In genomic region chr19:41982791-41983150, GRCm38 (mm10) we compare ENCODE assay signal across 8 mouse cellular contexts. TPM values are rescaled to one million over a fixed set of nuclear protein-coding genes. Genes with fewer than 3 reads are reported as not detected.
A peak's percentile ranks its signal among the peaks of the same experiment; 100 is the strongest.
DNase-seq lines count a peak whose midpoint lies in the region; ATAC-seq and TF ChIP-seq lines count a peak whose summit lies in the region.

No protein-coding gene starts in this region.

- DNase-seq in thymus, adult 2 months: peak; percentile 4
- no peak for DNase-seq in thymus, postnatal 4 days
- no peak for DNase-seq in embryonic facial prominence, embryonic 11.5 days (ENCODE audit: low spot score)
- no peak for DNase-seq in ovary, postnatal 10 days (ENCODE audit: low spot score)
- DNase-seq in adrenal gland, adult 8-10 months: no peak
- no peak for DNase-seq in spleen, postnatal 4 days (ENCODE audit: low spot score in 2 of 2)

- peak overlapping the region; percentile 68 for H3K4me3 ChIP-seq in thymus, adult 2 months (ENCODE audit: control insufficient read depth, insufficient read depth, low read length)
- peak overlapping the region; percentile 84 for H3K4me3 ChIP-seq in embryonic facial prominence, embryonic 11.5 days (ENCODE audit: low read depth, low read length)
- peak overlapping the region; percentile 92 for H3K4me3 ChIP-seq in intestine, embryonic 16.5 days (ENCODE audit: low read length)
- H3K4me3 ChIP-seq in midbrain, embryonic 15.5 days: peak overlapping the region; percentile 69

- H3K4me1 ChIP-seq in thymus, adult 2 months (replicated peaks; ENCODE audit: control insufficient read depth, insufficient read depth, low read length): peaks cover 6% of the 10 kb centered on the region
- H3K4me1 ChIP-seq in embryonic facial prominence, embryonic 11.5 days (ENCODE audit: control insufficient read depth, insufficient read depth, low read length): 0 out of 2 replicates have a peak, but pooled peaks cover 2% of the 10 kb centered on the region
- H3K4me1 ChIP-seq in intestine, embryonic 16.5 days (ENCODE audit: control insufficient read depth, insufficient read depth, low read length): peaks cover 5% of the 10 kb centered on the region; the same call in 1 of the 2 replicates
- peaks cover 19% of the 10 kb centered on the region for H3K4me1 ChIP-seq in midbrain, embryonic 15.5 days

- peak overlapping the region; percentile 77 for H3K9ac ChIP-seq in embryonic facial prominence, embryonic 11.5 days (replicated peaks; ENCODE audit: low read length)
- H3K9ac ChIP-seq in intestine, embryonic 16.5 days (ENCODE audit: low read depth, low read length): peak overlapping the region; percentile 84
- H3K9ac ChIP-seq in midbrain, embryonic 15.5 days: peak overlapping the region; percentile 66; the same call in 1 of the 2 replicates

- H3K27ac ChIP-seq in thymus, adult 2 months (ENCODE audit: control insufficient read depth, insufficient read depth, low read length): no peak overlapping the region
- H3K27ac ChIP-seq in embryonic facial prominence, embryonic 11.5 days (replicated peaks; ENCODE audit: low read depth, low read length): no peak overlapping the region
- no peak overlapping the region; the same call in 1 of the 2 replicates for H3K27ac ChIP-seq in intestine, embryonic 16.5 days (ENCODE audit: low read length)
- H3K27ac ChIP-seq in midbrain, embryonic 15.5 days: no peak overlapping the region; the same call in 1 of the 2 replicates

- no peak for TF ChIP-seq POLR2A in thymus, adult 2 months (IDR thresholded peaks at IDR 0.05; ENCODE audit: control insufficient read depth, extremely low read depth, insufficient read depth, low read length, poor library complexity)

- no peak for ATAC-seq in embryonic facial prominence, embryonic 11.5 days (replicated peaks; ENCODE audit: insufficient number of reproducible peaks, low FRiP score, low TSS enrichment, low read depth)
- no peak for ATAC-seq in intestine, embryonic 16.5 days
- ATAC-seq in midbrain, embryonic 15.5 days (replicated peaks): no peak

- no peaks in the 10 kb centered on the region for H3K27me3 ChIP-seq in thymus, adult 2 months (ENCODE audit: control insufficient read depth, insufficient read depth, low read length)
- H3K27me3 ChIP-seq in embryonic facial prominence, embryonic 11.5 days (ENCODE audit: control insufficient read depth, insufficient read depth, low read length): no peaks in the 10 kb centered on the region; the same call in 1 of the 2 replicates
- no peaks in the 10 kb centered on the region for H3K27me3 ChIP-seq in intestine, embryonic 16.5 days (replicated peaks; ENCODE audit: control insufficient read depth, insufficient read depth, low read length)
- peaks cover 12% of the 10 kb centered on the region for H3K27me3 ChIP-seq in midbrain, embryonic 15.5 days (replicated peaks)

- TF ChIP-seq CTCF in thymus, adult 2 months (IDR thresholded peaks at IDR 0.05; ENCODE audit: borderline replicate concordance, control insufficient read depth, extremely low read depth, insufficient read depth, low read length, poor library complexity): no peak

- no peaks in the 10 kb centered on the region for H3K9me3 ChIP-seq in embryonic facial prominence, embryonic 11.5 days (replicated peaks; ENCODE audit: control insufficient read depth, low read length)
- no peaks in the 10 kb centered on the region for H3K9me3 ChIP-seq in intestine, embryonic 16.5 days (ENCODE audit: control insufficient read depth, low read length)
- H3K9me3 ChIP-seq in midbrain, embryonic 15.5 days: no peaks in the 10 kb centered on the region

- H3K36me3 ChIP-seq in thymus, adult 2 months (ENCODE audit: control insufficient read depth, insufficient read depth, low read length): no peaks in the 10 kb centered on the region
- no peaks in the 10 kb centered on the region for H3K36me3 ChIP-seq in embryonic facial prominence, embryonic 11.5 days (replicated peaks; ENCODE audit: control insufficient read depth, insufficient read depth, low read depth, low read length)
- H3K36me3 ChIP-seq in intestine, embryonic 16.5 days (ENCODE audit: control insufficient read depth, insufficient read depth, low read length): no peaks in the 10 kb centered on the region
- no peaks in the 10 kb centered on the region for H3K36me3 ChIP-seq in midbrain, embryonic 15.5 days (replicated peaks)

- WGBS in thymus, adult 2 months: 6% methylated on average over 4 of the region's 4 CpGs
- WGBS in embryonic facial prominence, embryonic 11.5 days: 4% methylated on average over 4 of the region's 4 CpGs
- 12% methylated on average over 4 of the region's 4 CpGs for WGBS in intestine, embryonic 16.5 days
- WGBS in midbrain, embryonic 15.5 days: 4% methylated on average over 4 of the region's 4 CpGs

- H3K4me2 ChIP-seq in embryonic facial prominence, embryonic 11.5 days (ENCODE audit: low read depth, low read length): peak overlapping the region; percentile 99
- peak overlapping the region; percentile 88 for H3K4me2 ChIP-seq in intestine, embryonic 16.5 days (ENCODE audit: low read depth, low read length)
- H3K4me2 ChIP-seq in midbrain, embryonic 15.5 days: peak overlapping the region; percentile 99

RNA-seq across cellular contexts. Expression of gene Ubtd1, which starts 1.2 kb away (rescaled TPM):
- 27.3 and 36.9 TPM in 2 replicates for polyA plus RNA-seq in thymus, adult 2 months (2012; rRNA removed)
- 7.1 and 8.8 TPM in 2 replicates for polyA plus RNA-seq in embryonic facial prominence, embryonic 11.5 days (2014; fragmentation: Nextera tagmentation; extraction: Ambion mirVana)
- polyA plus RNA-seq in intestine, embryonic 16.5 days (2015; fragmentation: Nextera tagmentation; extraction: Ambion mirVana): 11.2 and 13.3 TPM in 2 replicates
- 10.0 and 13.6 TPM in 2 replicates for polyA plus RNA-seq in midbrain, embryonic 15.5 days (2015; fragmentation: Nextera tagmentation; extraction: Ambion mirVana)
- total RNA-seq in adrenal gland, adult 8-10 months (2022): 10 to 100 TPM; 17.2 to 23.2 (median 21.2) TPM

RNA-seq across cellular contexts. Expression of gene Mms19, which starts 1.8 kb away (rescaled TPM):
- polyA plus RNA-seq in thymus, adult 2 months (2012; rRNA removed): 142 TPM in 2 replicates
- polyA plus RNA-seq in embryonic facial prominence, embryonic 11.5 days (2014; fragmentation: Nextera tagmentation; extraction: Ambion mirVana): 37.8 and 39.1 TPM in 2 replicates
- polyA plus RNA-seq in intestine, embryonic 16.5 days (2015; fragmentation: Nextera tagmentation; extraction: Ambion mirVana): 27.8 and 28.4 TPM in 2 replicates
- 34.9 and 37.5 TPM in 2 replicates for polyA plus RNA-seq in midbrain, embryonic 15.5 days (2015; fragmentation: Nextera tagmentation; extraction: Ambion mirVana)
- total RNA-seq in adrenal gland, adult 8-10 months (2022): 10 to 100 TPM; 25.4 to 36.3 (median 29.7) TPM

RNA-seq across cellular contexts. Expression of gene Zdhhc16, which starts 49.5 kb away (rescaled TPM):
- 162 and 176 TPM in 2 replicates for polyA plus RNA-seq in thymus, adult 2 months (2012; rRNA removed)
- 64.0 and 71.1 TPM in 2 replicates for polyA plus RNA-seq in embryonic facial prominence, embryonic 11.5 days (2014; fragmentation: Nextera tagmentation; extraction: Ambion mirVana)
- polyA plus RNA-seq in intestine, embryonic 16.5 days (2015; fragmentation: Nextera tagmentation; extraction: Ambion mirVana): 65.3 and 66.1 TPM in 2 replicates
- 88.0 and 91.9 TPM in 2 replicates for polyA plus RNA-seq in midbrain, embryonic 15.5 days (2015; fragmentation: Nextera tagmentation; extraction: Ambion mirVana)
- total RNA-seq in adrenal gland, adult 8-10 months (2022): 10 to 100 TPM; 29.5 to 40.7 (median 34.8) TPM

RNA-seq across cellular contexts. Expression of gene Exosc1, which starts 49.5 kb away (rescaled TPM):
- polyA plus RNA-seq in thymus, adult 2 months (2012; rRNA removed): 20.3 and 20.5 TPM in 2 replicates
- polyA plus RNA-seq in embryonic facial prominence, embryonic 11.5 days (2014; fragmentation: Nextera tagmentation; extraction: Ambion mirVana): 80.3 and 82.4 TPM in 2 replicates
- 55.4 and 63.2 TPM in 2 replicates for polyA plus RNA-seq in intestine, embryonic 16.5 days (2015; fragmentation: Nextera tagmentation; extraction: Ambion mirVana)
- 53.1 and 61.1 TPM in 2 replicates for polyA plus RNA-seq in midbrain, embryonic 15.5 days (2015; fragmentation: Nextera tagmentation; extraction: Ambion mirVana)
- 10 to 100 TPM; 26.6 to 34.0 (median 30.8) TPM for total RNA-seq in adrenal gland, adult 8-10 months (2022)

RNA-seq across cellular contexts. Expression of gene Ankrd2, which starts 53.0 kb away (rescaled TPM):
- polyA plus RNA-seq in thymus, adult 2 months (2012; rRNA removed): 0.20 TPM in 1 of 2 replicates, not detected in the other
- not detected in 2 replicates for polyA plus RNA-seq in embryonic facial prominence, embryonic 11.5 days (2014; fragmentation: Nextera tagmentation; extraction: Ambion mirVana)
- 0.16 TPM in 1 of 2 replicates, not detected in the other for polyA plus RNA-seq in intestine, embryonic 16.5 days (2015; fragmentation: Nextera tagmentation; extraction: Ambion mirVana)
- polyA plus RNA-seq in midbrain, embryonic 15.5 days (2015; fragmentation: Nextera tagmentation; extraction: Ambion mirVana): 0.56 and 0.83 TPM in 2 replicates
- 1 to 10 TPM in 1 of 4 experiments, under 1 TPM in 2, not detected in 1; 0.27 to 1.3 (median 0.42) TPM for total RNA-seq in adrenal gland, adult 8-10 months (2022)
